In genomic region chr8:107944676-107945600, GRCm38 (mm10) we compare ENCODE assay signal across 10 mouse cellular contexts. TPM values are rescaled to one million over a fixed set of nuclear protein-coding genes. Genes with fewer than 3 reads are reported as not detected.
DNase-seq lines count a peak whose midpoint lies in the region; ATAC-seq and TF ChIP-seq lines count a peak whose summit lies in the region.
"Had no signal": no experiment of that assay in that cellular context is flagged by ENCODE, and none has a peak within 500 bp of the region (broad histone marks: within the 10 kb centered on the region; RNA-seq: fewer than 3 reads in every experiment).

No protein-coding gene starts in this region.

- H3K9ac ChIP-seq in ES-Bruce4 (ENCODE audit: low read depth, poor library complexity, severe bottlenecking): peak overlapping the region; percentile 14
- H3K9ac ChIP-seq in forebrain, embryonic 12.5 days: peak overlapping the region; percentile 47; the same call in 1 of the 2 replicates
- no peak overlapping the region for H3K9ac ChIP-seq in liver, postnatal 0 days (replicated peaks)
- H3K9ac ChIP-seq: liver, embryonic 15.5 days had no signal

- TF ChIP-seq CTCF in ES-Bruce4 (IDR thresholded peaks at IDR 0.05; ENCODE audit: low read depth, low read length): no peak
- TF ChIP-seq CTCF in liver, postnatal 0 days (IDR thresholded peaks at IDR 0.05; ENCODE audit: low read depth): no peak

- WGBS in forebrain, embryonic 12.5 days: 12% methylated on average over 31 of the region's 31 CpGs
- WGBS in liver, postnatal 0 days (ENCODE audit: insufficient replicate concordance): 14% methylated on average over 29 of the region's 31 CpGs

- peak overlapping the region; percentile 40 for H3K4me3 ChIP-seq in ES-Bruce4 (ENCODE audit: low read depth, low read length)
- H3K4me3 ChIP-seq in forebrain, embryonic 12.5 days (replicated peaks): peak overlapping the region; percentile 31
- H3K4me3 ChIP-seq in liver, postnatal 0 days (ENCODE audit: low read depth, low read length): no peak overlapping the region
- H3K4me3 ChIP-seq: liver, embryonic 15.5 days had no signal

- intact Hi-C loops in gastrocnemius, postnatal 36 days (cut with DNase I): no loop called here

- H3K4me1 ChIP-seq in ES-Bruce4 (ENCODE audit: control insufficient read depth, insufficient read depth, low read length): peaks cover 8% of the 10 kb centered on the region
- peaks cover 57% of the 10 kb centered on the region for H3K4me1 ChIP-seq in forebrain, embryonic 12.5 days
- H3K4me1 ChIP-seq in liver, postnatal 0 days (ENCODE audit: insufficient read depth): no peaks in the 10 kb centered on the region; the same call in 1 of the 2 replicates
- H3K4me1 ChIP-seq: liver, embryonic 15.5 days had no signal

- no peak for ATAC-seq in forebrain, embryonic 12.5 days (ENCODE audit: low FRiP score)
- ATAC-seq in liver, postnatal 0 days: no peak
- no peak for ATAC-seq in megakaryocyte progenitor cell, adult 5-6 weeks (replicated peaks; ENCODE audit: poor library complexity)

- no peak for TF ChIP-seq POLR2A in ES-Bruce4 (IDR thresholded peaks at IDR 0.05; ENCODE audit: insufficient read depth, low read length)

- no peaks in the 10 kb centered on the region; the same call in 1 of the 2 replicates for H3K27me3 ChIP-seq in ES-Bruce4 (ENCODE audit: control insufficient read depth, insufficient read depth, low read length, poor library complexity, severe bottlenecking)
- H3K27me3 ChIP-seq in forebrain, embryonic 12.5 days: peaks cover 40% of the 10 kb centered on the region
- H3K27me3 ChIP-seq in liver, postnatal 0 days (ENCODE audit: insufficient read depth, low read length): peaks cover 40% of the 10 kb centered on the region

- no peaks in the 10 kb centered on the region for H3K36me3 ChIP-seq in ES-Bruce4 (ENCODE audit: control insufficient read depth, insufficient read depth, low read length, poor library complexity, severe bottlenecking)
- no peaks in the 10 kb centered on the region for H3K36me3 ChIP-seq in forebrain, embryonic 12.5 days (replicated peaks)
- H3K36me3 ChIP-seq in liver, postnatal 0 days (replicated peaks; ENCODE audit: insufficient read depth, low read length): no peaks in the 10 kb centered on the region
- H3K36me3 ChIP-seq: liver, embryonic 15.5 days had no signal

- TF ChIP-seq EP300 in ES-Bruce4 (IDR thresholded peaks at IDR 0.05; ENCODE audit: insufficient read depth, low read depth, low read length): no peak
- TF ChIP-seq EP300 in liver, postnatal 0 days (IDR thresholded peaks at IDR 0.05; ENCODE audit: low read depth): no peak

- DNase-seq in gastrocnemius, postnatal 10 days: peak; percentile 8
- DNase-seq in gastrocnemius, postnatal 36 days: no peak
- no peak for DNase-seq in liver, postnatal 0 days
- no peak for DNase-seq in layer of hippocampus, adult 11-12 months (ENCODE audit: low spot score)
- DNase-seq in gastrocnemius, postnatal 25 days: no peak
- DNase-seq: cerebellum, adult 2 months had no signal

- H3K4me2 ChIP-seq in forebrain, embryonic 12.5 days: peak overlapping the region; percentile 61
- H3K4me2 ChIP-seq in liver, postnatal 0 days (ENCODE audit: low read depth, low read length): 0 out of 2 replicates have a peak overlapping the region, but pooled peaks have one; percentile 9
- H3K4me2 ChIP-seq: liver, embryonic 15.5 days had no signal

- no peak overlapping the region for H3K27ac ChIP-seq in ES-Bruce4 (ENCODE audit: insufficient read depth, low read length)
- H3K27ac ChIP-seq in forebrain, embryonic 12.5 days: peak overlapping the region; percentile 76
- no peak overlapping the region for H3K27ac ChIP-seq in liver, postnatal 0 days (ENCODE audit: low read depth)
- H3K27ac ChIP-seq: liver, embryonic 15.5 days had no signal

- H3K9me3 ChIP-seq in ES-Bruce4 (replicated peaks; ENCODE audit: control insufficient read depth, insufficient read depth, low read length, poor library complexity, severe bottlenecking): no peaks in the 10 kb centered on the region
- no peaks in the 10 kb centered on the region for H3K9me3 ChIP-seq in forebrain, embryonic 12.5 days
- no peaks in the 10 kb centered on the region for H3K9me3 ChIP-seq in liver, postnatal 0 days (ENCODE audit: low read length)
- H3K9me3 ChIP-seq: liver, embryonic 15.5 days had no signal

RNA-seq across cellular contexts. Expression of gene Zfhx3, which starts 2.5 kb away (rescaled TPM):
- total RNA-seq in gastrocnemius, postnatal 10 days (2021): 10 to 100 TPM; 11.0 to 12.5 TPM
- total RNA-seq in gastrocnemius, postnatal 36 days (2021): 10 to 100 TPM; 12.7 to 13.4 TPM
- polyA plus RNA-seq in ES-Bruce4 (2011; ENCODE audit: insufficient read depth, insufficient read length, low read depth, missing spikeins): 14.0 and 14.5 TPM in 2 replicates
- polyA plus RNA-seq in forebrain, embryonic 12.5 days (2016; fragmentation: Nextera tagmentation; extraction: Ambion mirVana): 30.1 and 30.5 TPM in 2 replicates
- polyA plus RNA-seq in liver, postnatal 0 days (2015; fragmentation: Nextera tagmentation; extraction: Ambion mirVana): 0.97 and 1.2 TPM in 2 replicates
- 1.2 and 1.7 TPM in 2 replicates for total RNA-seq in megakaryocyte progenitor cell, adult 5-6 weeks (2015)
- 0.25 and 0.34 TPM in 2 replicates for total RNA-seq in megakaryocyte progenitor cell, adult 5-6 weeks (2017)
- 10 to 100 TPM; 11.9 to 13.3 TPM for total RNA-seq in gastrocnemius, postnatal 25 days (2021)

Comparison
In these comparisons a context has a peak if more than half of its experiments do, and no peak if none do; other contexts are left out.
1. RNA of gene Zfhx3, which starts 2.5 kb away (total RNA-seq): 12.7 to 13.4 TPM in gastrocnemius, postnatal 36 days, 11.9 to 13.3 TPM in gastrocnemius, postnatal 25 days and 11.0 to 12.5 TPM in gastrocnemius, postnatal 10 days; 0.25 to 1.7 TPM in megakaryocyte progenitor cell, adult 5-6 weeks; every median in the first group is over 4 times any median in the second.